ENCODE assay signal across 8 mouse cellular contexts in genomic region chr1:171477758-171478545, GRCm38 (mm10). TPM values are rescaled to one million over a fixed set of nuclear protein-coding genes. Genes with fewer than 3 reads are reported as not detected.
DNase-seq lines count a peak whose midpoint lies in the region; ATAC-seq and TF ChIP-seq lines count a peak whose summit lies in the region.

No protein-coding gene starts in this region.

- intact Hi-C loops in heart, postnatal 10 days (cut with DNase I), result loop anchor here (5.0 to 10.0 kb wide), 2 partner anchors 66 to 363 kb away; partner anchors contain the start of genes Cfap126 and Usf1

- H3K36me3 ChIP-seq in heart, embryonic 10.5 days, result no peaks in the 10 kb centered on the region
- H3K36me3 ChIP-seq in hindbrain, embryonic 14.5 days (replicated peaks; ENCODE audit: control insufficient read depth, insufficient read depth), result no peaks in the 10 kb centered on the region
- no peaks in the 10 kb centered on the region for H3K36me3 ChIP-seq in liver, embryonic 12.5 days

- TF ChIP-seq CTCF in brain, embryonic 14.5 days (IDR thresholded peaks at IDR 0.05; ENCODE audit: borderline replicate concordance, extremely low read depth, insufficient read depth, insufficient read length), result no peak

- H3K27ac ChIP-seq in heart, embryonic 10.5 days, result peak overlapping the region; percentile 64; the same call in 1 of the 2 replicates
- no peak overlapping the region for H3K27ac ChIP-seq in hindbrain, embryonic 14.5 days
- H3K27ac ChIP-seq in liver, embryonic 12.5 days, result 0 out of 2 replicates have a peak overlapping the region, but pooled peaks have one; percentile 36

- TF ChIP-seq POLR2A in brain, embryonic 14.5 days (IDR thresholded peaks at IDR 0.05; ENCODE audit: borderline replicate concordance, extremely low read depth, insufficient read depth, insufficient read length, poor library complexity, severe bottlenecking), result no peak

- H3K9ac ChIP-seq in hindbrain, embryonic 14.5 days, result peak overlapping the region; percentile 49
- no peak overlapping the region for H3K9ac ChIP-seq in liver, embryonic 12.5 days

- 0 out of 2 replicates have a peak, but pooled peaks cover 4% of the 10 kb centered on the region for H3K4me1 ChIP-seq in heart, embryonic 10.5 days
- H3K4me1 ChIP-seq in hindbrain, embryonic 14.5 days (replicated peaks; ENCODE audit: control insufficient read depth, insufficient read depth, low read length), result no peaks in the 10 kb centered on the region
- H3K4me1 ChIP-seq in liver, embryonic 12.5 days, result peaks cover 10% of the 10 kb centered on the region

- H3K4me2 ChIP-seq in hindbrain, embryonic 14.5 days (replicated peaks), result peak overlapping the region; percentile 44
- H3K4me2 ChIP-seq in liver, embryonic 12.5 days, result peak overlapping the region; percentile 56

- peak; percentile 48; the same call in 1 of the 2 replicates for ATAC-seq in hindbrain, embryonic 14.5 days (ENCODE audit: low FRiP score)
- ATAC-seq in liver, embryonic 12.5 days, result peak; percentile 54
- ATAC-seq in monocyte, adult 5-6 weeks (replicated peaks; ENCODE audit: insufficient number of reproducible peaks, low FRiP score, low TSS enrichment, poor library complexity, severe bottlenecking), result peak; percentile 50

- peak overlapping the region; percentile 48; the same call in 1 of the 2 replicates for H3K4me3 ChIP-seq in heart, embryonic 10.5 days
- H3K4me3 ChIP-seq in hindbrain, embryonic 14.5 days (replicated peaks; ENCODE audit: low read length), result peak overlapping the region; percentile 26
- H3K4me3 ChIP-seq in liver, embryonic 12.5 days, result peak overlapping the region; percentile 41

- DNase-seq in heart, embryonic 10.5 days (ENCODE audit: low spot score), result no peak
- no peak for DNase-seq in heart, postnatal 10 days
- DNase-seq in brain, embryonic 14.5 days (ENCODE audit: low read depth), result peak; percentile 39
- no peak for DNase-seq in hindbrain, embryonic 14.5 days (ENCODE audit: low spot score)
- DNase-seq in left cerebral cortex, adult 11 months (ENCODE audit: low spot score), result no peak
- no peak for DNase-seq in gastrocnemius, postnatal 10 days

- WGBS in heart, embryonic 10.5 days, result 59% methylated on average over 27 of the region's 27 CpGs
- WGBS in hindbrain, embryonic 14.5 days, result 69% methylated on average over 27 of the region's 27 CpGs
- 51% methylated on average over 27 of the region's 27 CpGs for WGBS in liver, embryonic 12.5 days (ENCODE audit: insufficient replicate concordance)

- no peaks in the 10 kb centered on the region for H3K27me3 ChIP-seq in heart, embryonic 10.5 days (ENCODE audit: insufficient read depth, poor library complexity, severe bottlenecking)
- H3K27me3 ChIP-seq in hindbrain, embryonic 14.5 days (ENCODE audit: control insufficient read depth, insufficient read depth, low read length), result no peaks in the 10 kb centered on the region
- H3K27me3 ChIP-seq in liver, embryonic 12.5 days (replicated peaks), result no peaks in the 10 kb centered on the region

- H3K9me3 ChIP-seq in heart, embryonic 10.5 days, result peaks cover 3% of the 10 kb centered on the region; the same call in 1 of the 2 replicates
- H3K9me3 ChIP-seq in hindbrain, embryonic 14.5 days (ENCODE audit: control insufficient read depth, low read length), result peaks cover 2% of the 10 kb centered on the region; the same call in 1 of the 2 replicates
- peaks cover 12% of the 10 kb centered on the region for H3K9me3 ChIP-seq in liver, embryonic 12.5 days (replicated peaks)

RNA-seq across cellular contexts. Expression of gene Alyref2, which starts 25.3 kb away (rescaled TPM):
- 10.7 and 10.8 TPM in 2 replicates for polyA plus RNA-seq in heart, embryonic 10.5 days (2016; fragmentation: Nextera tagmentation; extraction: Ambion mirVana)
- 1 to 10 TPM; 4.4 to 4.5 TPM for total RNA-seq in heart, postnatal 10 days (2021)
- 15.8 and 17.8 TPM in 2 replicates for polyA plus RNA-seq in brain, embryonic 14.5 days (2012; rRNA removed)
- polyA plus RNA-seq in hindbrain, embryonic 14.5 days (2014; fragmentation: Nextera tagmentation; extraction: Ambion mirVana), result 23.0 and 29.8 TPM in 2 replicates
- polyA plus RNA-seq in liver, embryonic 12.5 days (2016; fragmentation: Nextera tagmentation; extraction: Ambion mirVana), result 4.2 and 4.8 TPM in 2 replicates
- 10.6 to 14.2 TPM (median 11.8 TPM) in 3 replicates for total RNA-seq in monocyte, adult 5-6 weeks (2017)
- total RNA-seq in gastrocnemius, postnatal 10 days (2021), result 1 to 10 TPM; 2.8 to 3.3 TPM

RNA-seq across cellular contexts. Expression of gene F11r, which starts 40.6 kb away (rescaled TPM):
- 76.9 and 78.6 TPM in 2 replicates for polyA plus RNA-seq in heart, embryonic 10.5 days (2016; fragmentation: Nextera tagmentation; extraction: Ambion mirVana)
- 10 to 100 TPM; 59.4 to 65.1 TPM for total RNA-seq in heart, postnatal 10 days (2021)
- 3.9 and 7.3 TPM in 2 replicates for polyA plus RNA-seq in brain, embryonic 14.5 days (2012; rRNA removed)
- 12.8 and 14.0 TPM in 2 replicates for polyA plus RNA-seq in hindbrain, embryonic 14.5 days (2014; fragmentation: Nextera tagmentation; extraction: Ambion mirVana)
- 28.2 and 28.9 TPM in 2 replicates for polyA plus RNA-seq in liver, embryonic 12.5 days (2016; fragmentation: Nextera tagmentation; extraction: Ambion mirVana)
- 3.5 to 8.6 TPM (median 4.5 TPM) in 3 replicates for total RNA-seq in monocyte, adult 5-6 weeks (2017)
- 10 to 100 TPM; 13.9 to 15.0 TPM for total RNA-seq in gastrocnemius, postnatal 10 days (2021)

RNA-seq across cellular contexts. Expression of gene Itln1, which starts 57.1 kb away (rescaled TPM):
- not detected in 2 replicates for polyA plus RNA-seq in heart, embryonic 10.5 days (2016; fragmentation: Nextera tagmentation; extraction: Ambion mirVana)
- total RNA-seq in heart, postnatal 10 days (2021), result not detected
- polyA plus RNA-seq in brain, embryonic 14.5 days (2012; rRNA removed), result 0.08 TPM in 1 of 2 replicates, not detected in the other
- not detected in 2 replicates for polyA plus RNA-seq in hindbrain, embryonic 14.5 days (2014; fragmentation: Nextera tagmentation; extraction: Ambion mirVana)
- not detected in 2 replicates for polyA plus RNA-seq in liver, embryonic 12.5 days (2016; fragmentation: Nextera tagmentation; extraction: Ambion mirVana)
- not detected in 3 replicates for total RNA-seq in monocyte, adult 5-6 weeks (2017)
- total RNA-seq in gastrocnemius, postnatal 10 days (2021), result not detected

RNA-seq across cellular contexts. Expression of gene Tstd1, which starts 59.3 kb away (rescaled TPM):
- polyA plus RNA-seq in heart, embryonic 10.5 days (2016; fragmentation: Nextera tagmentation; extraction: Ambion mirVana), result 2.6 and 4.0 TPM in 2 replicates
- total RNA-seq in heart, postnatal 10 days (2021), result 1 to 10 TPM; 1.6 TPM
- 4.6 and 7.2 TPM in 2 replicates for polyA plus RNA-seq in brain, embryonic 14.5 days (2012; rRNA removed)
- 2.4 and 3.1 TPM in 2 replicates for polyA plus RNA-seq in hindbrain, embryonic 14.5 days (2014; fragmentation: Nextera tagmentation; extraction: Ambion mirVana)
- polyA plus RNA-seq in liver, embryonic 12.5 days (2016; fragmentation: Nextera tagmentation; extraction: Ambion mirVana), result 3.1 TPM in 2 replicates
- 3.9 to 9.0 TPM (median 4.9 TPM) in 3 replicates for total RNA-seq in monocyte, adult 5-6 weeks (2017)
- under 1 TPM; 0.82 to 0.90 TPM for total RNA-seq in gastrocnemius, postnatal 10 days (2021)
